Mouse (Mus musculus) E14TG2a.4 (cell line): ENCODE measurements around the gene Erich2.
A peak's percentile ranks its signal among the peaks of the same experiment; 100 is the strongest.
"Not testable (repeated sequence)": the region's sequence is repeated elsewhere in the genome, so short reads cannot be mapped to it uniquely, and the experiment has no call there.

Experiments
- H3K27me3 ChIP-seq: 2 replicates; pipeline ENCODE4 v1.6.1; 2014; ENCODE audit warnings: low read length, control low read depth; ENCODE audit not compliant: insufficient read depth
- H3K36me3 ChIP-seq: 2 replicates; pipeline ENCODE4 v1.6.1; 2014; ENCODE audit warnings: low read length, control low read depth; ENCODE audit not compliant: insufficient read depth
- H3K4me1 ChIP-seq: replicated peaks from 2 replicates; pipeline ENCODE4 v1.6.1; 2014; ENCODE audit warnings: low read depth, low read length, control low read depth
- H3K4me3 ChIP-seq: replicated peaks from 2 replicates; pipeline ENCODE4 v1.5.1; 2014; ENCODE audit warnings: mild to moderate bottlenecking, low read length
- H3K9me3 ChIP-seq: 2 replicates; pipeline ENCODE4 v1.6.1; 2014; ENCODE audit warnings: low read length, control low read depth
- CTCF ChIP-seq: conservative IDR thresholded peaks from 2 replicates; pipeline ENCODE4 v1.5.1; 2014; ENCODE audit warnings: low read length
- NANOG ChIP-seq: IDR thresholded peaks from 2 replicates; pipeline ENCODE4 v1.6.1; 2014; ENCODE audit warnings: borderline replicate concordance, low read length, mixed read lengths
- POU5F1 ChIP-seq: IDR thresholded peaks from 2 replicates; pipeline ENCODE4 v1.6.1; 2014; ENCODE audit warnings: low read length, borderline replicate concordance

Erich2 gene

DNA sequence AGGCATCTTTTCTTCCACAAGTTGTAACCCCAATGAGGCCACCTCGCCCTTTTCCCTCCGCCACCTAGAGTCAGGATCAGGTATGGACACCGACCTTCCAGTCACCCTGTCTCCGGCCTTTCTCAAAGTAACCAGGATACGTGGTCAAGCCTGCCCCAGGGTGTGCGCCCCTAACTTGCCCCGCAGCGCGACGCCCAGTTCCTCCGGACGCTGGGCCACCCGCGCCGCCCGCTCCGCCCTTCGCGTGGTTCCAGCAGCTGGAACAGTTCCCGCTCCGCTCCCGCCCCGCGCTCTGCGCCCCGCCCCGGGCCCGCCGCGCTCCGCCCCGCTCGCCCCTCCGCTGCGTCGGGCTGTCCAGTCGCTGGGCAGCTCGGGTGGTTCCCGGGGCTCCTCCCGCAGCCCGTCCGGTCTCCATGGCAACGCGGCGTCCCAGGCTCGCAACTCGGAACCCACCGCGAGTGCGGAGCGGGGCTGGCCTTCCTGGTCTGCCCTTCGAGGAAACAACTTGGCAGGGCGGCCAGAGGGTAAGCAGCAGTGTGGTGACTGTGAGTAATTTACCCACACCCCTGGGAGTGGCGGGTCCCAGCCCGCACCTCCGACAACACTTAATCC lies 508 bp downstream of the Erich2 start:
- Histone ChIP-seq H3K27me3 (peaks cover 20% of the 10 kb centered on the region), H3K36me3 (no peaks in the 10 kb centered on the region), H3K9me3 (no peaks in the 10 kb centered on the region), H3K4me1 (peaks cover 15% of the 10 kb centered on the region), H3K4me3 (peak overlapping the region; percentile 81)
- TF ChIP-seq NANOG (no peak), CTCF (peak; percentile 31; the same call in 1 of the 2 replicates), POU5F1 (no peak)

DNA sequence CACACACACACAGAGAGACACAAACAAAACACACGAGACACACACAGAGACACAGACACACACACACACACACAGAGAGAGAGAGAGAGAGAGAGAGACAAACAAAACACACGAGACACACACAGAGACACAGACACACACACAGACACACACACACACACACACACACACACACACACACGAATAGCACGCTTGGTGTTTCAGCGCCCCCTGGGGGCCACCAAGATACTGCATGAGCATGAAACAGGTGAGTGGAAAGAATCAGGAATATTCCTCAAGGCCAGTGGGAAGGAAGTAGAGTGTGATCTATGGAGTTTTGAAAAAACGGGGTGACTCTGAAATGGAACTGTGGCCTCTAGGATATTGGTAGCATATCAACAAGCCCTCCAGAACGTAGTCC lies 29.7 kb downstream of the Erich2 start:
- peaks cover 11% of the 10 kb centered on the region for H3K4me1 ChIP-seq
- H3K9me3 ChIP-seq, H3K36me3 ChIP-seq, H3K27me3 ChIP-seq, H3K4me3 ChIP-seq: not testable (repeated sequence)
- peak; percentile 78 for TF ChIP-seq CTCF

DNA sequence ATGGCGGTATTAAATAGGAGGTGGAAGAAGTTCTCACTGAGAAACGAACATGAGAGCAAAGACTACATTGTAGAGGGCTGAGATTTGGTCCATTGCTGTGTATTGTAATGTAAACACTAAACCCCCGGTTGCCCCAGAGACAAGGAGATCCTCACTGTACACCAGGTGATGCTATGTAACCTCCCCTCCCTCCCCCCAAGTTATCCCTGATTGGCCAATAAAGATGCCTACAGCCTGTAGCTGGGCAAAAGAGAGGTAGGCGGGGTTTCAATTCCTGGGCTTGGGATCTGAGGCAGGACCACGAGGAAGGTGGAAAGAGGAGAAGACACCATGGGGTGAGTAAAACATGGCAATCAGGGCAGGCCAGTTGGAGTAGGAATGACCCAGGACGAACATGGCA lies 42.1 kb downstream of the Erich2 start:
- Histone ChIP-seq H3K4me1 (peaks cover 28% of the 10 kb centered on the region), H3K36me3 (no peaks in the 10 kb centered on the region), H3K27me3 (no peaks in the 10 kb centered on the region), H3K4me3 (no peak overlapping the region), H3K9me3 (peaks cover 14% of the 10 kb centered on the region)
- TF ChIP-seq POU5F1 (peak; percentile 20; the same call in 1 of the 2 replicates), CTCF (no peak)

DNA sequence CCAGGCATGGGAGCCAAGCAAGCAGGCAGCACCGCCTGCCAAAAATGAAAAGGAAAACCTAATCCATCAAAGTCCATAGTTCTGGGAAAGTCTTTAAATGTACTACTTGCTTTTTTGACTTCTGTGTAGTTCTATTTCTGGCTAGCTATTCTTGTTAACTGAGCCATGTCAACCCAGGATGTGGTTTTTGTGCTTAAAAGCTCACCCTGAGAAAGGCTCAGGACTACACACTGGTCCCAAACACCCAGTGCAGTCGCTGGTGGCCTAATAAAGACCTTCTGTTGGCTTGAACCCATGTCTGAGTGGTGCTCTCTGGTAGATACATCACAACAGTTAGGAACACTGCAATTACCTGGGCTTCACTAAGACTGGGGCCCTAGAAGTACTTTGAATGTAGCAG lies 42.8 kb downstream of the Erich2 start:
- Histone ChIP-seq H3K36me3 (no peaks in the 10 kb centered on the region), H3K4me1 (peaks cover 36% of the 10 kb centered on the region), H3K9me3 (peaks cover 14% of the 10 kb centered on the region), H3K4me3 (no peak overlapping the region), H3K27me3 (no peaks in the 10 kb centered on the region)
- TF ChIP-seq CTCF (no peak), POU5F1 (no peak), NANOG (no peak)

DNA sequence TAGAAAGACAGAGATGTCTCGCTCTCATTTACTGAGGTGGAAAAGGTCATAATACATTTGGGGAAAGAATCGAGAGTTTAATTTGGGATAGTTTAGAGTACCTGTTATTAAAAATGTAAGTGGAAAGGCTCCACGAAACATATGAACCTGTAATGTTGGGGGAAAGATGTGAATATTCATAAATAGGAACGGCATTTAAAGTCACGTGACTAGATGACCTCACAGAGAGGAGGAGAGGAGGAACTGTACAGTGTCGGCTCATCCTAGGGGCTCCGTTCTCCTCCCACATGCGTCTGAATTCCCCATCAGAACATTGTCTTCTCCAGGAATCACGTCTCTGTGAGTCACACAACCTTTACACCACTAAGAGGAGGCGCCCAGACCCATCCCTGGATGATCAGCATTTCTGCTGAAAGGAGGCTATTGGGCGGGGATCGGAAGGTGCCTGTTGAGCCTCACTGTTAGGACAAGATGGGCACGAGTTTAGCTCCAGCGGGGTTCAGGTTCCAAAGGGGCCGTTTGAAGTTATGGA lies 43.5 kb downstream of the Erich2 start:
- H3K27me3 ChIP-seq, result no peaks in the 10 kb centered on the region
- TF ChIP-seq POU5F1 (no peak), CTCF (no peak), NANOG (no peak)
- no peaks in the 10 kb centered on the region for H3K36me3 ChIP-seq
- peaks cover 42% of the 10 kb centered on the region for H3K4me1 ChIP-seq
- no peak overlapping the region for H3K4me3 ChIP-seq
- H3K9me3 ChIP-seq, result peaks cover 14% of the 10 kb centered on the region

DNA sequence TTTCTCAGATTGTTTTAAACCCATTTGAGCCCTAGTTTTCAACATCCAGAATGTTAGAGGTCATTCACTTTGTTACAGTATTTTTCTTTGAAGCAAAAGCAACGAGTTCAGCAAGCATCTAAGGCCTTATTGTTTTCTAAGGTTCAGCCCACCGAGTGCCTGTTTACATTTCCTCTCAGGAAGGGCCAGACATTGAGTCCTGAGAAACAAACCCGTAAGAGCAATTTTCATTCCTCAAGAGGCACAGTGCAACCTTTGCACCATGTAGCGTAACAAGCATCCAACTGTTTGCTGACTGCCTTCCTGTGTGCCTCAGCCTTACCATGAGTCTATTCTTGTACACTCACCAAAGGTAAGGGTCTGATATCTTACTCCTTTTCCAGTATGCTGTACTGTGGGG lies 44.2 kb downstream of the Erich2 start, which contains the start of gene Gad1:
Gene Gad1 (plus strand): TSS at position 301 of the 400 bp plus-strand sequence.
- Histone ChIP-seq H3K4me3 (no peak within 1 kb of the TSS), H3K36me3 (no peaks in the 10 kb centered on the region), H3K27me3 (no peaks in the 10 kb centered on the region), H3K4me1 (peaks cover 49% of the 10 kb centered on the region), H3K9me3 (peaks cover 14% of the 10 kb centered on the region)
- TF ChIP-seq POU5F1, result no peak
- no peak for TF ChIP-seq NANOG
- no peak for TF ChIP-seq CTCF

DNA sequence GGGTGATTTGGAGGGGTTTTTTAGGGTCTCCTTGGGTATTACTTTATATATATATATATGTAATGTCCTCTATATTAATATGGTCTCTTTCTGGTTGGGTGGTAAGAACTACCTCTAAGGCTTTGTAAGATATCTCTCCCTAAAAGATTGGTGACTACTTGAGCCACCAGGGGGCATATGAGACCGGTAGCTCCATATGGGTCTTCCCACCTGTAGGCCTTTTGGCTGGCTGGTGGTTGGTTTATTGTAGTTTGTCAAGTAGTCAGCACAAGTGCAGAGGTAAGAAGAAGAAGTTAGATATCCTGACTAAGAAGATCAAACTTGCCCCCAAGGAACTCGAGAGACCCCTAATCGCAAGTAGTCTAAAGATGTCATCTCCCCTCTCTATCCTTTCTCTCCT lies 45.2 kb downstream of the Erich2 start:
- Histone ChIP-seq H3K4me3 (no peak overlapping the region), H3K9me3 (peaks cover 14% of the 10 kb centered on the region), H3K4me1 (peaks cover 52% of the 10 kb centered on the region), H3K36me3 (no peaks in the 10 kb centered on the region), H3K27me3 (no peaks in the 10 kb centered on the region)
- TF ChIP-seq NANOG, result no peak
- TF ChIP-seq CTCF, result peak; percentile 18; the same call in 1 of the 2 replicates
- TF ChIP-seq POU5F1, result no peak

DNA sequence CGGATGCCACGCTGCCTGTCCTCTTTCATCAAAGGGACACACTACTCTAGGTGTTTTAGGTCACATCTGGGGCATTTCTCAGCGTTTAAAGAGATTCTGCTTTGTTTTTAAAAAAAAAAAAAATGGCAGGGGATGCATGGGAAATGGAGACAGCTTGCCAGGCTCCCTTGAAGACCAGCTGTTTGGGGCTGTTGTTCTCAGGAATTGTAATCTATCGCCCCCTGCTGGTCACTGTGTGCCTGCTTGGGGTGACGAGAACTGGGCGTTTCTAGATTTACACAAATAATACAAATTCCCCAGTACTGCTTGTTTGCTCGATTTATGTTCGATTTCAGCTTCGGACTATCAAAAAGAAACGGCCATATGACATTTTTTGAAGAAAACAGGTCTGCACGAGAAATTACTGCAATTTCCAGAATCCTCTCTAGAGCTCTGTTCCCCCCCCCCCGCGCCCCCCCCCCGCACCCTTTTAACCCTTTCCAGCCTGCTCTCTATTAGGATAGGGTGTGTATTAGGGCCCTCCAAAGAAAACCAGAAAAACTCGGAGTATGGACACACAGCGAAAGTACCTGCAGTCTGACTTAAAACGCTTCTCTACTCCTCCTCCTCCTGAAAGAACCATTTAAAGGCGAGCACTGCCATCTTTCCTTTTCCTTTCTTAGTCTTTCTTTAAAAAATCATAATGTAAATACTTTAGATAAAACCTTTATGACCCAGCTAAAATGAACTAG lies 49.7 kb downstream of the Erich2 start:
- TF ChIP-seq CTCF (peak; percentile 92), NANOG (no peak)
- Histone ChIP-seq H3K4me1 (peaks cover 64% of the 10 kb centered on the region), H3K27me3 (peaks cover 32% of the 10 kb centered on the region), H3K9me3 (peaks cover under 1% of the 10 kb centered on the region; the same call in 1 of the 2 replicates), H3K36me3 (no peaks in the 10 kb centered on the region), H3K4me3 (peak overlapping the region; percentile 62)
